Mouse (Mus musculus): ENCODE data around the gene Kcnd2.

- no peak for TF ChIP-seq CTCF (IDR thresholded peaks at IDR 0.05; ENCODE audit: low read depth)
- no peak for TF ChIP-seq EP300 (IDR thresholded peaks at IDR 0.05; ENCODE audit: low read depth)
Measured at GRCm38 (mm10) chr6:21719121-21719520, 503.8 kb downstream of the Kcnd2 start.

All from liver, embryonic 14.5 days (tissue).